Mouse (Mus musculus) adrenal gland, adult (tissue): ENCODE data around the gene Lrrc27.

Experiments used
- DNase-seq, 2 experiments: peaks; one replicate each; pipeline ENCODE4 v3.0.0; 2022 to 2023; ENCODE audit warnings: low spot score in 1 of 2; ENCODE audit not compliant: inconsistent age in 2 of 2

Lrrc27 gene

DNA sequence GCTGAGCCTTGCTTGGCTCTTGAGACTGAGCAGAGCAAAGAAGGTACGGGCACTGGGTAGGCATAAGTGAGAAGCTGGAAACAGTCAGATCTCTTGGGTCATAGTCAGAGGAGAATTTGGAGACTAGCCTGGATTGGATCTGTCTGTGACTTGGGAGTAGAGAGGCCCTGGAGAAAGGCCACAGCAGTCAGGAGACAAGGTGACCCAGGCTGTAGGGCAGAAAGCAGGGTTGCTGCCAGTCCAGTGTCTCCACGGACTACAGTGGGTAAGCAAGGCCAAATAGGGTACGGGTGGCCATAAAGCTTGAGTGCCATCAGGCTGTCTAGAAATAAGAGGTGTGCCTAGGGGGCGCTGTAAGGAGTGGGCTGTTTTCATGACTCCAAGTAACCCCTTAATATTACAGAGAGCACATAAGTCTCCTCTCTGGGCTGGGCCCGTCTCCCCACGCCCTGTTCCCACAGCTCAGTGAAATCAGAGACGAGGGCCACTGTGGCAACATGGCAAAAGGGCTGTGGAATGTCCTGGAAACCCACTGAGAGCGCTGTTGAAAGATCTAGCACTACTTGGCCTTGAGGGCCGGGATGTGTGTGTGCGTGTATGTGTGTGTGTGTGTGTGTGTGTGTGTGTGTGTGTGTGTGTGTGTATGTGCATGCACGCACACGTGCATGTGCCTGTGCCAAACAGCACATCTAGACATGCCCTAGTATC lies 23.0 kb downstream of the Lrrc27 start:
- DNase-seq: peak in 1 of 2 experiments; percentile 65

DNA sequence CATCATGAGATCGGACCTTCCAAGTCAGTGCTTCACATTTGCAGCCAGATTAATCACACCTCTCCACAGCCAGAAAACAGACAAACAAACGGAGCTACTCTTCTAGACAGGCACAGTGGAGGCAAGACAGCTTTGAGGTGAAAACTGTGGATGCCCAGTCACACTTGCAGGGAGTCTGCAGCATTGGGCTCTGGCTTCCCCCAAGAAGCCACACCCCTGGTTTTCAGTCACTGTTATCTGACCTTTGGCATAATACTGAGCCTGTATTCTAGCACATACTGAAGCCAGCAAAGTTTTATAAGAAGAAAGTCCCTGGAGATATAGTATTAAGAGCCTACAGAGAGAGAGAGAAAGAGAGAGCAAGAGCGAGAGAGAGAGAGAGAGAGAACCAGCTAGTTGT lies 26.6 kb downstream of the Lrrc27 start:
- no peak for DNase-seq

DNA sequence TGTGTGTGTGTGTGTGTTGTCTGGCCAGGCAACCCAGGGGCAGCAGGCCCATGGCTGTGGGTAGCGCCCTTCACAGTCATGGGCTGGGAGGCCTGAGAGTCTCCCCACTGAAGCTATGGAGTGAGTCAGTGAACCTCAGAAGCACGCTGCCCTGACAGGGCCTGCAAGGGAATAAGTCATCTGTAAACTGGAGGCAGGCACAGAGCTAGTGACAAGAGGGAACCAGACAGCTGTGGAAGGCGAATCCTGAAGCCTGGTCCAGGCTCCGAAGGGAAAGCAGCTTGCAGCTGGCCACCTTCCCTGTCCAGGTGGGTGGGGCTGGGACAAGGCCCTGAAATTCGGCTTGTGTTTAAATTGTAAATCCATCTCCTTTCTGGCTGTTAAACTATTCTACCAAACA lies 33.3 kb downstream of the Lrrc27 start:
- DNase-seq: peak; percentile 68 to 85

DNA sequence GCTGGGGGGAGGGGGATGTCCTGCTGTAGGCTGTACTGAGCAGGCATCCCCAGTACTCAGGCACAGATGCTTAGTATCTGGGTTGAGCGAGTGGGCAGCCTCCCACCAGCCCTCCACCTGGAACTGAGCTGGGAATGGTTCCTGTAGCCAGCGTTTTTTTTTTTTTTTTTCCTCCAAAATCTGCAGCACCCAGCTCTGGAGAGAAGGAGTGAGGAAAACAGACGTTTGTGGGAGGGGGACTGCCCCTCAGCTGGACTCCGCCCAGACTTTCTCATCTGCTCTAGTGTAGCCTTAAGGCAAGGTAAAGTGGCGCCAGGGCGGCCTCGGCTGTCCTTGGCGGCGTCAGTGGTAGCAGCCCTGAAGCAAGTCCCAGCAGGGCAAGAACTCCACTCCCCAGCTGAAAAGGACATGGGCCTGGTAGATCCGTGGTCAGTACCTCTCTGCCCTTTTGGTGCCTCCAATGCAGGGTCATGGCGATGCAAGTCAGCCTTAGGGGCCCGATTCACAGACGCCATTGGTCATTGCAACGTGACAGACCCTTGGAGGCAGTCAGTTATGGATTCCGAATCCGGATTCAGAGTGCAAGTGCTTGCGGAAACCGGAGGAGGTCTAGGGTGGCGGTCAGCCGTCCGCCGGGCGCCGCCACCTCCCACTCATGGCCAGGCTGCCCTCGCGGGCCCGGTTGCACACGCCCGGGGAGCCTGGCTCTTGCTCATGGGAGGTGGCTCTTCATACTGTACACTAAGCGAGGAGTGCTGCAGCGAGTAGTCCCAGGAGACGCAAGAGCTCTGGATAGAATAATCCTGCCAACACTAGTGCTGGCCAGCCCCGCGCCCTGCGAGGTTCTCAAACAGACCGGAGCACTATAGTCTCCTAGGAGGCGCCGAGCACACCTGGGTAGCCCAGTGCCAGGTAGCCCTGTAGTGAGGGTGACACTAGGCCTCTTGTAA lies 34.4 kb downstream of the Lrrc27 start:
- peak; percentile 71 to 91 for DNase-seq

DNA sequence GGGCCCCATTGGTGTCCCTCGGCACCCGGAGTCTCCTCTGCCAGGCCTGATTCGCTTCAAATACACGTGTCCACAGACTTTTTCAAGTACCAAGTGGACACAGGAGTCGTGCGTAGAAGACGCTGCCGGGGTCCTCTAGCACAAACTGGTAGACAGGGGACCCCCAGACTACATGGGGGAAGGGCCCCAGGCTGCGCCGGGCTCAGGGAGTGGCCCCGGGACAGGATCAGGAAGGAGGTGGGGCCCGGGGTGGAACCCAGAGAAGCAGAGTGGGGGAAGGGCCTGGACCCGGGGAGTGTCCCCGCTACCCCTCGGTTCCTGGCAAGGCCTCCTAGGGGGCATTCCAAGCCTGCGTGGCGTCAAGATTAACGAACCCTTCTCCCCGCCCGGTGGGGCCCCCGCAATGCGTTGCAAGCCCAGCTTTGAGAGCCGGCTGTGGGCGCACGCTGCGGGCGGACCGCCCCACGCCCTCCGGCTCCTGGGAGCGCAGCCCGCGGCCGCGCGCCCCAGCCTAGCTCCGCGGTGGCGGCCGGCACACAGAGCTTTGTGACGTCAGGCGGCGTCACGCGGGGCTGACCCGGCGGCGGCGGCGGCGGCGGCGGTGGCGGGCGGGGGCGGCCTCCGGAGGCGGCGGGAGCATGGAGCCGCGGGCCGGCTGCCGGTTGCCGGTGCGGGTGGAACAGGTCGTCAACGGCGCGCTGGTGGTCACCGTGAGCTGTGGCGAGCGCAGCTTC lies 35.3 kb downstream of the Lrrc27 start, which contains the start of gene Pwwp2b:
Gene Pwwp2b (plus strand): TSS at position 602 of the 734 bp plus-strand sequence.
- peak; percentile 90 to 97 for DNase-seq

DNA sequence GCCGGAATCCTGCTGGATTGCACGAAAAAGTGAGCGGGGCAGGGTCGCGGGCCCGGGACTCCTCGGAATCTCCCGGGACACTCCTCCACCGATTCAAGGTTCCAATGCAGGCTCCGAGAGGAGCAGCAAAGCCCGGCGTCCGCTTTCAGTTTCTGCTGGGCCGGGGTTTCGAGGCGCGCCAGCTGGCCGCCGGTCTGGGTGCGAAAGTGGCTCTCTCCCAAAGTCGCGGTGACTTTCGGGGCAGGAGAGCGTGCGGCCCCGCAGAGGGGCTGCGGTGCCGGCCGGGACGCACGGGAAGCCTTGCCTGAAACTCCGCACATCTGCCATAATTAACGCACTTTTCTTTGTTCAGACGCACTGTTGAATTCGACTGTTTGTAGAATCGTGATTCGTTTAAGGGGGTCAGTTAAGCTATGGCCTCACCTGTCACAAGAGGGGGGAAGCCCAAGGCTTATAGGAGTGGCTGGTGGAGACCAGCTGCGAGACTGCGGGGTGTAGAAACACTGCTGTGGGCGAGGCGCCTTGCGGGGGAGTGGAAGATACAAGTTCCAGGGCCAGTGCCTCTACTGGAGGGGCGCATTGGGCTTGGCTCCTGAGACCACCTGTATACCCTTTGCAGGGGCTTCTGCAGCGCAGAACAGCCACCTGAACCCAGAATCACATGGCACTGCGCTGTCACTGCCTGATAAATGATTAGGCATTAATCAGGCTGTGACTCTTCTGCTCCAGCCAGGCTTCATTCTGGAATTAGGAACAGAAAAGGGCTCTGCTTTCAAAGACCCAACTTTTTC lies 36.0 kb downstream of the Lrrc27 start:
- peak; percentile 48 to 92 for DNase-seq

DNA sequence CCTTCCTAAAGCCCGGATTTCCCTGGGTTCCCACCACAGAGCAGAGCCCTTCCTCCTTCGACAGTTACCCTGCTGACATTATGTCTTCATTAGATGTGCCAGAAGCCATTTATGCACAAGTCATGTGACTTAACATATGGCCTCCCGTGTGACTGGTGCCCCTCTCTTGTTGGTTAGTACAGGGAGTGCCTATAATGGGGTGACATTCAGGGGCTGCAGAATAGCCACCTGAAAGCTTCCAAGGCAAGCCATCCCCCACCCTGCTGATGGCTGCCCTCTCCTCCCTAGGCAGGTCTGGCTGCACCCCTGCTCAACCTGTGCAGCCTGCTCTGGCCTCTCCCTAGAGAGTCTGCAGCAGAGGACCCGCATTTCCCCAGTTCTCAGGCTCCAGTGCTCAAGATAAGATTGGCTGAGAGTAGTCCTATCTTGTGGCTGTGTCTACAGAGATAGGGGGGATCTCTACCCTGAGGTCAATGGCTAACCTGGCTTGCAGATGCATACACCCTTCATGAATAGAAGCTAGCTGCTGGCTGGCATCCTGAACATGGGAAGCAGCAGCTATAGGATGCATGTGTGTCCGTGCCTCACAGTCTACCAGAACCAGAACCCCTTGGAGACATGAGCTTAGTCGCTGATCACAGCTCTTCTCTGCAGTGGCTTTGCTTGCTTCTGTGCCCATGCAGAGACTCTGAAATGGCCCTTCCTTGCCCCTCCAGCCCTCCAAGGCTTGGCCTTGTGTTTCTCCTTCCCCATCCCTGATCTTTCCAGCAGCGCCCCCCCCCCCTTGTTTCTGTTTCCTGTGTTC lies 36.8 kb downstream of the Lrrc27 start:
- DNase-seq: peak in 1 of 2 experiments; percentile 56

DNA sequence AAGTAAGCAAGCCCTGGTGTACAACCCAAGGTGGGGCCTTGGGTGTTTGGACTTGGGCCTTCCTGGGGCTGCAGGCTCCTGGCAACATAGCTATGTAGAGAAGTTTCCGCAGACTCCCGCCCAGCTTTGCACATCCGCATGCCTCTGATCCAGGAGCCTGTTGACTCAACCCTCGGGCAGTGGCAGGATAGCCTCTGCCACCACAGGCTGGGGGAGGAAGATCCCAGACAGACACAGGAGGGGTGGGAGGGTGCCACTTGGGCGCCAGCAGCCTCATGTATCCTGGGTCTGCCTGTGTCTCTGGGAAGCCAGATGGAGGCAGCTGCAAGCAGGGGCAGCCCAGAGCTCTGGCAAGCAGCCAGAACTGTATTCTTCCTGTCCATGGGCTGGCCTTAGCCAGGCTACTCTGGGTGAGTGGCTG lies 39.1 kb downstream of the Lrrc27 start:
- peak; percentile 72 to 87 for DNase-seq

DNA sequence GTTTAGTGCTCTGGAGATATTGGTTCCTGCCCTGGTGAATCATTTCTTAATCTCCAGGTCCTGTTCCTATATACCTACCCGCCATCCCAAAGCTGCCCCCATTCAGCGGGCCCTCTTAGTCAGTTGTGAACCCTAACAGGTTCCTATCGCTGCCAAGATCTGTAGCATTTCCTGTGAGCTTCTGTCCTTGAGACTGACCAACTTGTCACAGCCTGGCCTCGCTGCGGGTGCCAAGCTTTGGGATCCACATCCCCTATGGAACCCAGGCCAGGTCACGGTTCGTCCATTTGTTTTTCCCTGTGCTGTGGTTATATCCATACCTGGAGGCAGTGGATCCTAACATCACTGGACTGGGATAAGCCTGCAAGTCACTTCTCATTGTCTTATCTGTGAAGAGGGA lies 39.8 kb downstream of the Lrrc27 start:
- peak; percentile 68 to 83 for DNase-seq

DNA sequence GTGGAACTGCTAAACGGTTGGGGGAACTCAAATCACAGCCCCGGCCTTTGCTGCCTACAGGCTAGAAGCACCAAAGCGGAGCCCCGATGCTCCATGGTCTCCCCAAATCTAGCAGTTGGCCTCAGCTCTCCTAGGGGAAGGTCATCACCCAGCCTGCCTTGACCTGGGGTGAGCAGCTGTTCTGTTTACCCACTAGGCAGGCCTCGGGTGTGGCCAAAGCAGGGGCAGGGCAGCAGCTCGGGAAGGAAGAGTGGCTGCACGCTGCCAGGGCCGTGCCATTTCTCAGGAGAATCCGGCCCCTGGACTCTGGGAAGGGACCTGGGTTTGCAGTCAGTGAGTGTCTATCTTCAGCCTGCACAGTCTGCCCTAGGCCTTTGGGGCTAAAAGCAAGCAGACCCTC lies 40.2 kb downstream of the Lrrc27 start:
- DNase-seq: peak; percentile 53 to 78

DNA sequence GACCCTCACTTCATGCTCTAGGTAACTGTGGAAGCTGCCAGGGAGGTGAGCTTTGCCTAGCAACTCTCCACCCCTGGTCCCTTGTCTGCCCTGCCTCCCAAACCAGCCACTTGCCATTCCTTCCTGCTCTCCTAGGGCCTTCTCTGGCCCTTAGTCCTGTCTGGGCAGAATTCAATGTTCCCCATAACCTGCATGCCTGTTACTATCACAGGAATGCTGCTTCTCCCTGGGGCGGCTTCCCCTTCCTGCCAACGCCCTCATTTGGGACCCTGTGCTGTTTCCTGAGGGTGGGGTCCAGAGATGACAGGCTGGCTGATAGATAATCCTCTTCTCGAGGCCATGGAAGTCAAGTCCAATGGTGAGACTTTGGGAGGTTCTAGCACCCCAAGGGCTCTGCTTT lies 40.7 kb downstream of the Lrrc27 start:
- DNase-seq: no peak

DNA sequence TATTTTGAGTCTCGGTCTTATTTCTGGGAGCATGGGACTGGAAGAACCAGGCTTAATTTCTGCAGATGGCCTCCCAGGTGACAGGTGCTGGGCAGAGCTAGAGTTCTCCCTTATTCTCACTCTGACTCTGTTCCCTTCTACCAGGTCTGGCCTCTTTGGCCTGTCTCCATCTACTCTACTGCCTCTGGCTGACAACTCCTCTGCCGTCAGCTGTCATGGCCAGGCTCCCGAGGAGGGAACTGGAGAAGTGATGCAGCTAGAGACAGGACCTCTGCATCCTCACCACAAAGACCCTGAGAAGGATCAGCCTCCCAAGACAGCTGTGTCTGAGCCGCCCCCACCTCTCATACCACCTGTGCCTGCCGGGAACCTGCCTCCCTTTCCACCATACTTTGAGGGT lies 41.8 kb downstream of the Lrrc27 start:
- no peak for DNase-seq

DNA sequence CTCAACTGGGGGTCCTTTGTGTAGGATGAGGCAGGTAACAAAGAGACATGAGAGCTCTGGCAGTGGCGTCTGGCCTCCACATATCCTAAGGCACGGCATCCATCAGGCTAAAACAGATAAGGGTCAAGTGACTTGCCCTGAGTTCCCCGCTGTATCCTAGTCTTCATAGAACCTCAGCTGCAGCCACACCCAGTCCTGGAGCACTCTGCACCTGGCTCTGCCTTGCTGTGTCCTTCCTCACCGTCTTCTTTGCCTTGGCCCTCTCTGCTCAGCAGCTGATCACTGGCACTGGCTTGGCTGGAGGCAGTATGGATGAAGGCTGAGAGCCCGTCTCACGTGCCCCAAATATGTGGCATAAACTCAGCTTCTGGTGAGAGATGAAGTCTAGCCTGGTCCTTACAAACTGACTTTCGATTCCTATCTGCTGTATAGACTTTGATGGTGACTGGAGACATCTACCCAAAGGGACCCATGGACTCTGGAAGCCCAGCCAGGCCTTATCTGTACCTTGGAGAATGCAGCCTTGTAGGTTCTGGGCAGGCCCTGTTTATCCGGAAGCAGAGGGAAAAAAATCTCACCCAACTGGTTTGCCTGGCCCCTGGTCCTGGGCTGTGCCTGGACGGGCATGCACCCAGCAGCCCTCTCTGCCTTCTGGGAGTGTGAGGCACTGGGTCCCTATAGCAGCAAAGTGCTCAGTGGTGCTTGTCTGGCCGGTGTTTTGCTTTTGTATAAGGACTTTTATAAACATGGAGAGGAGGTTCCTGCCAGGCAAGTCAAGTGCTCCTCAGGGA lies 45.2 kb downstream of the Lrrc27 start:
- DNase-seq: no peak

DNA sequence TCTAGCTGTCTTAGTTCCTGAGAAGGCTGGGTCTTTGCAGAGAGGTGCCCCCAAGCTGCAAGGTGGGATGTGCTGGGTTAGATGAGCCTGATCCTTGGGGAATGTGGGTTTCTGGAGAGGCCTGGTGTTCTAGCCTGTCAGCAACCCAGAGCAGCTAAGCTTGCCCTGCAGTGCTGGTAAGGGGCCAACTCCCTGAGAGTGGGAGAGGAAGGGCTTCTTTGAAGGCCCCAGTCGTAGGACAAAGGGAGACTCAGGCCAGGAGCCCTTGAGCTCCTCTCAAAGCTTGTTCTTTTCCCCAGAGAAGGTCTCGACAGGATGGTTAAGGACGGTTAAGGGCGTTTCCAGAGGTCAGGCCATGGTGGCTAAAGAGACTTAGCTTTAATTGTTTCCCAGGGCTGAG lies 51.5 kb downstream of the Lrrc27 start:
- DNase-seq: no peak

DNA sequence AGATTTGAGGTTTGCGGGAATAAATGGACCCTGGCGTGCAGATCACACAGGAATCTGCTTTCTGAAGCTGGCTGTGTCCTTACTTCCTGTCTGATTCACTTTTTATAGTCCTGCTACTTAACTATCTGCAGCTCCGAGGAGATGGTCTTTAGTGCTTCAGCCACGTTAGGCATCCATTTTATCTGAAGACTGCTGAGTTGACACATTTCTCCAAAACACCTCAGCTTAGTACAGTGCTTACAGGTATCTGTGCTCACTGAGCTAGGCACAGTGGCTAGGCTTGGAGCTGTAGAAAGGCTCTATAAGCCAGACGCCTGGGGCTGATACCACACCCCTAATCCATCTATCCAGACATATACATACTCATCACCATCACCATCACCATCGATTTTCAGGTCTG lies 52.8 kb downstream of the Lrrc27 start:
- no peak for DNase-seq

DNA sequence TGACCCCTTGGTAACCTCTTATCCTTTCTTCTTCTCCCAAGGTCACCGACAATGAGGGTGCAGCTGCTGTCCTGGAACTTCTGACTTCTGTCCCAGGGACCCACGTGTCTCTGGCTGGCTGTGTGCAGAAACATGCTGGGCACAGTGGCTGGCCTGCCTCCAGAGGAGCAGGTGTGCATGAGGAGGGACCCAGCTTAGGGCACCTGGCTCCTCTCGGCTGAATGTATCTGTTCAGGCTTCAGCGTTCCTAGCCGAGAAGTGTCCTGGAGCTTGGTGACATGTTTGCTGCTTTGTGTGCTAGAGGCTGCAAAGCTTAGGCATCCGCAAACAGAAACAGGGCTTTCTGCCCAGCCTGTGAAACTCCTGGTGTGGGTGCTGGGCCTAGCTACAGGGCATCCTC lies 53.6 kb downstream of the Lrrc27 start:
- DNase-seq: no peak

DNA sequence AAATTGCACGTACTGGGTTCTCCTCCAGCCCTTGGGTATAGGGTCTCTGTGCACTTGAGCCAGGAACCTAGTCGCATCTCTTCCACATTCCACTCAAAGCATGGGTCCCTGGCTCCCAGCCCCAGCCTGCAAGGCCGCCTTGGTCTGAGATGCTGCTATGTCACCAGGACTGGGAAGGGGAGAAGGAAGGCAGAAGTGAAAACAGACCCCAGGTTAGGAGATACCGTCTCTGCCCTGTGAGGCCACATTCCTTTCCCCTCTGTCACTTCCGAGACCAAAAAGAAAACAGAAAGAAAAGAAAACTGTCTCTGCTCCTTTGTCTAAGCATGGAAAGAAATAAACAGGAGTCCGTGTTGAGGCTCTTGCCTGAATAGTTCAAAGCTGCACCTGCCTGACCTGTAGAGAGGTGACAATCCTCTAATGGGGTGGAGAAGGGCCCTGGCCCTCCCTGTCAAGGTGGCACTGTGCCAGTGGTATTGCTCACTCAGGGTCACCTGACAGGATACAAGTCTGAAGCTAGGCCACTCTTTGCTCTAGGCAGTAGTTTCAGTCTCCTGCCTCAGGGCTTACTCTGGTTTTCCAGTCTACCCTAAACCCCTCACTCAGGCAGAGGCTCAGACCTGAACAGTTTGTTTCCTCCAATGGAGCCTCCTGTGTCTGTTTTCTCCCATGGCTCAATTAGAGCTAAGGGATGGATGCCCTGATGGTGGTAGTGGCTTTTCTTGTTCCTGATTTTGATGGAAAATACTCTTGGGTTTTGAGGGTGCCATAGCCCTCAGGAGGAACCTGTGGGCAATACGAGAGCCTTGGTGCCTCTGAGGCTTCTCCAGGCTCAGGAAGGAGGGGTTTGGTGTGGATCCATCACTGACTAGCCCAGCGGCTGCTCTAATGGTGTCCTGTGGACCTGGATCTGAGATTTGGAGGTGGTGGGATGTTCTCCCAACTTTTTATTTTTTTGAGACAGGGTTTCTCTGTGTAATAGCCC lies 54.4 kb downstream of the Lrrc27 start:
- DNase-seq: peak; percentile 55 to 89

DNA sequence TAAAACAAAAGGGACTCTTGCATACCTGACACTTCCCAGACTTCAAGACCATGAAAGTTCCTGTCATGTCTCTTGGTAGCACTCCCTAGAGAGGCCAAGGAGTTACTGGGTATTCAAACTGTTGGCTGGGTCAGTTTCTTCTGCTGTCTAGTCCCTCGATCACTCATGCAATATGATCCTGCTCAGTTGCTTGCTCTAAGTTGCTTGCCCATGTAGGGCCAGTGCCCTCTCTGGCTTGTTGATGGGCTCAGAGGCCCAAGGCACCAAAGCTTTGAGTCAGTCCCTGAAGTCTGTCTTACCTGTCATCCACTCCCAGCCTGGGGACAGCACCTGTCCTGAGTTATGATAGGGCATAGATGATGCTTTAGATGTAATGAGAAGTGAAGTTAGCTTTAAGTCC lies 58.0 kb downstream of the Lrrc27 start:
- no peak for DNase-seq
